Mouse (Mus musculus): Measurements from ENCODE around the gene Nqo1.

DNA sequence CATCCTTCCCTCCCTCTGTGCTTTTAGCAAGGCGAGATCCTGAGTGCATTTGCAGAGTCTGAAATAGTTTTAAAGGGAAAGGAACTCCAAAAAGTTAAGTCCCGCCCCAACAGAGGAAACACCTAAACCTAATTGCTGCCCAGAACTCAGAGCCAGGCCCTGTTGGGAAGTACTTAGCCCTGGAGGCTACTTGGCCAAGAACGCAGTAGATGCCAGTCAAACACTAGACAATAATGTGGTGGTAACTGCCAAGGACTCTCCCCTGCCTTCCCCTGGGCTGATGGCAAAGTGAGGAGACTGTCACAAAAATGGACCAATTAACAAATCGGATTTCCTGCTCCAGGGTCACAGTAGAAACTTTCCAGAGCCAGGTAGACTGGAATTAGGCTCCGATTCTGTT, 1.1 kb downstream of the Nqo1 start:
- TF ChIP-seq MEF2A (IDR thresholded peaks at IDR 0.05; ENCODE audit: borderline replicate concordance, low read depth, low read length) (no peak), CTCF (conservative IDR thresholded peaks at IDR 0.05 in 1 of 2, IDR thresholded peaks at IDR 0.05 in 1 of 2; ENCODE audit: low read depth in 2 of 2, low read length in 2 of 2) (no peak), CHD2 (IDR thresholded peaks at IDR 0.05; ENCODE audit: low read length) (no peak), BHLHE40 (IDR thresholded peaks at IDR 0.05; ENCODE audit: low read depth, low read length) (no peak), ELF1 (IDR thresholded peaks at IDR 0.05; ENCODE audit: low read depth, low read length) (no peak), NRF1 (IDR thresholded peaks at IDR 0.05; ENCODE audit: low read depth, low read length) (no peak), USF1 (IDR thresholded peaks at IDR 0.05; ENCODE audit: low read depth, low read length) (no peak), RAD21 (IDR thresholded peaks at IDR 0.05; ENCODE audit: low read depth, low read length) (no peak), MXI1 (IDR thresholded peaks at IDR 0.05; ENCODE audit: low read depth, low read length) (no peak), EP300 (IDR thresholded peaks at IDR 0.05; ENCODE audit: low read length) (no peak), POLR2A (IDR thresholded peaks at IDR 0.05; ENCODE audit: low read depth, low read length) (no peak)

All from CH12.LX (cell line).